ENCODE assay signal across 18 mouse cellular contexts in the genomic region with DNA sequence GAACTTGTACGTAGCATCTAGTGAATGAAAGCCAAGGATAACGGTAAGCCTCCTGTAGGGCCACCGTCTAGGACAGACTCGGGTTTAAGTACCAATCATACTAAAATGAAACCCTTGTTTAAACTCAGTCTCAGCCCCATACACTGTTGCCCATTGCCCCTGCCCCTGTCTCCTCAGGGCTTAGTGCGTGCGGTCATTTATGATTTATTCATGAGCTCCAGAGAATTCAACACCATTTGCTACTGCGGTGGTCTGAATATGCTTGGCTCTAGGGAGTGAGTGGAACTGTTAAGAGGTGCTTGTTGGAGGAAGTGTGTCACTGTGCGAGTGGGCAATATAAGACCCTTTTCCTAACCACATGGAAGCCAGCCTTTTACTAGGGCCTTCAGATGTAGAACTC. TPM values are rescaled to one million over a fixed set of nuclear protein-coding genes. Genes with fewer than 3 reads are reported as not detected.
"Had no signal": no experiment of that assay in that cellular context is flagged by ENCODE, and none has a peak within 500 bp of the region (broad histone marks: within the 10 kb centered on the region; RNA-seq: fewer than 3 reads in every experiment).

No protein-coding gene starts in this region.

- H3K4me3 ChIP-seq: limb, embryonic 12.5 days; limb, embryonic 15.5 days had no signal

- H3K27ac ChIP-seq: limb, embryonic 12.5 days; limb, embryonic 15.5 days; liver, embryonic 14.5 days; macrophage had no signal

- ATAC-seq: liver, postnatal 0 days; lung, postnatal 0 days had no signal

- H3K4me1 ChIP-seq: limb, embryonic 12.5 days; limb, embryonic 15.5 days had no signal

- H3K36me3 ChIP-seq: limb, embryonic 12.5 days; limb, embryonic 15.5 days had no signal

- H3K27me3 ChIP-seq: limb, embryonic 12.5 days; limb, embryonic 15.5 days had no signal

- DNase-seq: kidney, adult 18-20 months; kidney, adult 9 months; kidney, postnatal 14 days; kidney, postnatal 4 days; left cerebral cortex, postnatal 4 days; liver, postnatal 0 days; lung, embryonic 14.5 days; retina, postnatal 1 day; thymus, adult 18-20 months; thymus, postnatal 36 days had no signal

- H3K9me3 ChIP-seq: limb, embryonic 12.5 days; limb, embryonic 15.5 days had no signal

- H3K9ac ChIP-seq: limb, embryonic 12.5 days; limb, embryonic 15.5 days; liver, embryonic 14.5 days; liver, postnatal 0 days; lung, embryonic 14.5 days had no signal

- H3K4me2 ChIP-seq: limb, embryonic 12.5 days; limb, embryonic 15.5 days; liver, embryonic 11.5 days; lung, embryonic 14.5 days had no signal

RNA-seq across cellular contexts. Expression of gene Map3k7cl, which starts 34.7 kb away (rescaled TPM):
- total RNA-seq: megakaryocyte, adult 5-6 weeks; neutrophil, adult 5-6 weeks had no signal
- polyA plus RNA-seq: limb, embryonic 12.5 days; liver, embryonic 11.5 days; liver, postnatal 0 days; macrophage had no signal
